Mouse (Mus musculus) limb, embryonic 14.5 days (tissue): ENCODE data around the gene Cenpf. TPM values are rescaled to one million over a fixed set of nuclear protein-coding genes. Genes with fewer than 3 reads are reported as not detected.

Experiments used
- ATAC-seq: fragments of 200-750 bp; cut with Nextera tagmentation; 2 replicates; pipeline ENCODE4 v1.8.0; 2017; ENCODE audit warnings: low read depth, moderate number of reproducible peaks, moderate TSS enrichment; ENCODE audit not compliant: low FRiP score
- DNase-seq: peaks from one replicate; pipeline ENCODE4 v3.0.0-alpha.2; 2015; ENCODE audit warnings: low spot score
- H3K27ac ChIP-seq: fragments of 300-500 bp; sonication (generic); replicated peaks from 2 replicates; pipeline ENCODE4 v1.5.1; 2014; ENCODE audit warnings: low read depth, mild to moderate bottlenecking, low read length, moderate library complexity, mixed read lengths
- H3K27me3 ChIP-seq: fragments of 300-500 bp; sonication (generic); 2 replicates; pipeline ENCODE4 v1.6.1; 2014; ENCODE audit warnings: low read length, mixed read lengths; ENCODE audit not compliant: control insufficient read depth, insufficient read depth
- H3K36me3 ChIP-seq: fragments of 300-500 bp; sonication (generic); 2 replicates; pipeline ENCODE4 v1.6.1; 2014; ENCODE audit warnings: mild to moderate bottlenecking, low read length, moderate library complexity, mixed read lengths; ENCODE audit not compliant: control insufficient read depth, insufficient read depth
- H3K4me1 ChIP-seq: fragments of 300-500 bp; sonication (generic); 2 replicates; pipeline ENCODE4 v1.6.1; 2014; ENCODE audit warnings: antibody characterized with exemption, low read length, mixed read lengths; ENCODE audit not compliant: control insufficient read depth, insufficient read depth
- H3K4me2 ChIP-seq: fragments of 300-500 bp; sonication (generic); replicated peaks from 2 replicates; pipeline ENCODE4 v1.6.1; 2014; ENCODE audit warnings: low read depth, mild to moderate bottlenecking, low read length, moderate library complexity; ENCODE audit not compliant: severe bottlenecking
- H3K4me3 ChIP-seq: fragments of 300-500 bp; sonication (generic); replicated peaks from 2 replicates; pipeline ENCODE4 v1.5.1; 2014; ENCODE audit warnings: low read length
- H3K9ac ChIP-seq: fragments of 300-500 bp; sonication (generic); 2 replicates; pipeline ENCODE4 v1.6.1; 2014; ENCODE audit warnings: mild to moderate bottlenecking, low read depth, low read length, moderate library complexity; ENCODE audit not compliant: severe bottlenecking
- H3K9me3 ChIP-seq: fragments of 300-500 bp; sonication (generic); 2 replicates; pipeline ENCODE4 v1.6.1; 2016; ENCODE audit warnings: low read length; ENCODE audit not compliant: control insufficient read depth
- POLR2A ChIP-seq: fragments of 200-500 bp; IDR thresholded peaks from 2 replicates; pipeline ENCODE4 v1.8.0; 2012; ENCODE audit warnings: inconsistent platforms, mild to moderate bottlenecking, moderate library complexity, borderline replicate concordance; ENCODE audit not compliant: insufficient read depth, insufficient read length; ENCODE audit errors: extremely low read depth
- WGBS: fragments of 180-500 bp; shearing (Covaris S2); extraction: QIAGEN DNeasy Blood & Tissue Kit; methylation state at CpG from one replicate; pipeline ENCODE4 v1.1.7; 2014; 5-methylcytosine and 5-hydroxymethylcytosine counted together
- polyA plus RNA-seq, 2 experiments: library from polyadenylated mRNA; depleted of rRNA in 1 of 2; stranded (reverse) in 1 of 2; unstranded in 1 of 2; fragments of >200 nt; fragmentation: Nextera tagmentation in 1 of 2; extraction: Ambion mirVana in 1 of 2; gene quantifications; 2 replicates each; pipeline versions ENCODE4 v1.2.1 to v1.2.3; 2012 to 2014

Cenpf gene
- polyA plus RNA-seq, 2 experiments: 16.1 to 58.8 TPM

GRCm38 (mm10) chr1:189703591-189703990 lies 15.7 kb upstream of the Cenpf start:
- Histone ChIP-seq H3K4me2 (no peak overlapping the region), H3K36me3 (no peaks in the 10 kb centered on the region), H3K4me3 (no peak overlapping the region), H3K27ac (no peak overlapping the region), H3K9ac (no peak overlapping the region), H3K4me1 (peaks cover 21% of the 10 kb centered on the region), H3K27me3 (no peaks in the 10 kb centered on the region), H3K9me3 (no peaks in the 10 kb centered on the region)
- no peak for TF ChIP-seq POLR2A
- WGBS: 47% methylated on average over 7 of the region's 7 CpGs
- ATAC-seq (no peak), DNase-seq (no peak)

- H3K27me3 ChIP-seq: no peaks in the 10 kb centered on the region
- H3K27ac ChIP-seq: no peak overlapping the region
- ATAC-seq: no peak
- TF ChIP-seq POLR2A: no peak
- H3K4me1 ChIP-seq: peaks cover 19% of the 10 kb centered on the region
- no peak overlapping the region for H3K9ac ChIP-seq
- no peaks in the 10 kb centered on the region for H3K36me3 ChIP-seq
- DNase-seq: no peak
- WGBS: 31% methylated on average over 7 of the region's 7 CpGs
- H3K4me2 ChIP-seq: no peak overlapping the region
- H3K9me3 ChIP-seq: no peaks in the 10 kb centered on the region
- H3K4me3 ChIP-seq: no peak overlapping the region
These were observed 15.3 kb upstream of the Cenpf start for GRCm38 (mm10) chr1:189703156-189703555.

DNA sequence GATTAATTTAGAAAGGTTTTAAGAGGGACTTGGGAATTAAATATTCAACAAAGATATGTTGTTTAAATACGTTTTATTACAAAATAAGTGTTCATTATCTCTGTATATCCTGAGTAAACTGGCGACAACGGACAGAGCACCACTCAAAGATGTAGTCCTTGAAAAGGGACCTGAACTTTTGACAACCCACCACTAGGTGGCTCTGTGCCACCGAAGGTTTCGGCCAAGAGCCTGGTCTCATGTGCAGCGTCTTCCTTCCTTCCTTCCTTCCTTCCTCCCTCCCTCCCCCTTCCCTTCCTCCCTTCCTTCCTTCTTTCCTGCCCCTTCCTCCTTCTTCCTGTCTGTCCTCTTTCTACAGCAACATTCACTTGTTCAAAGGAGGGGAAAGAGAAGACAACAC lies 13.1 kb upstream of the Cenpf start:
- no peak for TF ChIP-seq POLR2A
- DNase-seq (peak; percentile 82), ATAC-seq (peak; percentile 67; the same call in 1 of the 2 replicates)
- H3K9me3 ChIP-seq: no peaks in the 10 kb centered on the region
- H3K4me1 ChIP-seq: peaks cover 5% of the 10 kb centered on the region; the same call in 1 of the 2 replicates
- H3K36me3 ChIP-seq: no peaks in the 10 kb centered on the region
- no peaks in the 10 kb centered on the region for H3K27me3 ChIP-seq
- 0% methylated on average over 6 of the region's 6 CpGs for WGBS
- no peak overlapping the region for H3K4me2 ChIP-seq
- H3K27ac ChIP-seq: no peak overlapping the region
- H3K9ac ChIP-seq: no peak overlapping the region
- no peak overlapping the region for H3K4me3 ChIP-seq

GRCm38 (mm10) chr1:189700186-189700585 lies 12.3 kb upstream of the Cenpf start:
- TF ChIP-seq POLR2A: no peak
- no peak for ATAC-seq
- Histone ChIP-seq H3K27me3 (no peaks in the 10 kb centered on the region), H3K4me1 (no peaks in the 10 kb centered on the region), H3K9me3 (no peaks in the 10 kb centered on the region), H3K36me3 (no peaks in the 10 kb centered on the region), H3K4me2 (no peak overlapping the region), H3K4me3 (no peak overlapping the region), H3K27ac (no peak overlapping the region), H3K9ac (no peak overlapping the region)
- 80% methylated on average over 6 of the region's 6 CpGs for WGBS
- DNase-seq: no peak

DNA sequence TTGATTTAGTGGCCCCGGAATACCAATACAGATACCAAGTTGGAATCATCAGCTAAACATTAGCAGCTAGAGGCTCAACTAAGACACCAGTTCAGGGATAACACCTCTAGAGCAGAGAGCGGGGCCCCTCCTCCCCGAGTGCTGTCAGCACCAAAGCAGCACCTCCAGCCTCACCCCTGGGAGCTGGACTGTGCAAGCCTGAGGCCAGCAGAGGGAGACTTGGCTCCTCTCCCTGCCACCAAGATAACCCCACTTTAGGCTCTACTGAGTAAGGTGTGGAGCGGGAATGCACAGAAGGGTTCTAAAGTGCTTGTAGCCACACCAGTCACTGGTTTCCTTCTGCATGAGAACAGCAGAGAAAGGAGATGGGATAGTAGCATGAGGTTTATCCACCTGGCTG lies 10.5 kb upstream of the Cenpf start:
- no peaks in the 10 kb centered on the region for H3K9me3 ChIP-seq
- no peak overlapping the region for H3K4me2 ChIP-seq
- no peak overlapping the region for H3K4me3 ChIP-seq
- DNase-seq (no peak), ATAC-seq (no peak)
- 58% methylated on average over 4 of the region's 4 CpGs for WGBS
- no peak overlapping the region for H3K9ac ChIP-seq
- H3K27ac ChIP-seq: no peak overlapping the region
- H3K36me3 ChIP-seq: no peaks in the 10 kb centered on the region
- H3K4me1 ChIP-seq: no peaks in the 10 kb centered on the region
- no peaks in the 10 kb centered on the region for H3K27me3 ChIP-seq
- TF ChIP-seq POLR2A: no peak

- Histone ChIP-seq H3K9ac (no peak overlapping the region), H3K36me3 (no peaks in the 10 kb centered on the region), H3K27ac (no peak overlapping the region), H3K4me2 (no peak overlapping the region), H3K4me3 (no peak overlapping the region), H3K4me1 (no peaks in the 10 kb centered on the region), H3K9me3 (no peaks in the 10 kb centered on the region), H3K27me3 (no peaks in the 10 kb centered on the region)
- ATAC-seq (no peak), DNase-seq (no peak)
- TF ChIP-seq POLR2A: no peak
These were observed 7.4 kb upstream of the Cenpf start for GRCm38 (mm10) chr1:189695321-189695720.
